Mouse (Mus musculus): Measurements from ENCODE around the gene Fam111a. TPM values are rescaled to one million over a fixed set of nuclear protein-coding genes. Genes with fewer than 3 reads are reported as not detected.

Fam111a gene
- polyA plus RNA-seq, 1 experiment from 2014 or later, result 24.5 TPM

- no peaks in the 10 kb centered on the region for H3K36me3 ChIP-seq (ENCODE audit: control insufficient read depth, insufficient read depth, low read length)
- no peaks in the 10 kb centered on the region for H3K27me3 ChIP-seq (ENCODE audit: control insufficient read depth, insufficient read depth, low read length)
- peak within 1 kb of the TSS; percentile 89 for H3K4me3 ChIP-seq (ENCODE audit: low read depth, low read length)
- peak within 1 kb of the TSS; percentile 97 for H3K27ac ChIP-seq (ENCODE audit: low read depth, low read length)
- peak; percentile 95 for DNase-seq (ENCODE audit: low spot score)
- H3K9me3 ChIP-seq (ENCODE audit: control insufficient read depth, low read length), result no peaks in the 10 kb centered on the region
- peaks cover 9% of the 10 kb centered on the region for H3K4me1 ChIP-seq (ENCODE audit: control insufficient read depth, insufficient read depth, low read length)
- H3K9ac ChIP-seq (ENCODE audit: low read length), result peak within 1 kb of the TSS; percentile 99
- ATAC-seq (ENCODE audit: insufficient read depth, low FRiP score, low TSS enrichment), result peak; percentile 91
- peak within 1 kb of the TSS; percentile 52 for H3K4me2 ChIP-seq (ENCODE audit: low read depth)
- WGBS, result under 1% methylated on average over 79 of the region's 80 CpGs
Observed at GRCm38 (mm10) chr19:12501370-12502347, 43.9 kb upstream of the Fam111a start, which contains the start of gene Dtx4. Dtx4 (minus strand) TSS chr19:12501454.

- ATAC-seq (ENCODE audit: insufficient read depth, low FRiP score, low TSS enrichment) (no peak), DNase-seq (ENCODE audit: low spot score) (no peak)
- H3K9ac ChIP-seq (ENCODE audit: low read length), result no peak overlapping the region
- peaks cover 9% of the 10 kb centered on the region for H3K4me1 ChIP-seq (ENCODE audit: control insufficient read depth, insufficient read depth, low read length)
- H3K36me3 ChIP-seq (ENCODE audit: control insufficient read depth, insufficient read depth, low read length), result no peaks in the 10 kb centered on the region
- WGBS, result 91% methylated on average over 7 of the region's 7 CpGs
- H3K9me3 ChIP-seq (ENCODE audit: control insufficient read depth, low read length), result no peaks in the 10 kb centered on the region
- no peak overlapping the region for H3K4me2 ChIP-seq (ENCODE audit: low read depth)
- H3K27me3 ChIP-seq (ENCODE audit: control insufficient read depth, insufficient read depth, low read length), result no peaks in the 10 kb centered on the region
- no peak overlapping the region for H3K4me3 ChIP-seq (ENCODE audit: low read depth, low read length)
- no peak overlapping the region for H3K27ac ChIP-seq (ENCODE audit: low read depth, low read length)
Observed at GRCm38 (mm10) chr19:12502756-12503155, 42.8 kb upstream of the Fam111a start.

- Histone ChIP-seq H3K4me2 (ENCODE audit: low read depth) (no peak overlapping the region), H3K27me3 (ENCODE audit: control insufficient read depth, insufficient read depth, low read length) (no peaks in the 10 kb centered on the region), H3K9ac (ENCODE audit: low read length) (no peak overlapping the region), H3K27ac (ENCODE audit: low read depth, low read length) (no peak overlapping the region), H3K4me3 (ENCODE audit: low read depth, low read length) (no peak overlapping the region), H3K9me3 (ENCODE audit: control insufficient read depth, low read length) (no peaks in the 10 kb centered on the region), H3K4me1 (ENCODE audit: control insufficient read depth, insufficient read depth, low read length) (no peaks in the 10 kb centered on the region), H3K36me3 (ENCODE audit: control insufficient read depth, insufficient read depth, low read length) (no peaks in the 10 kb centered on the region)
- no peak for DNase-seq (ENCODE audit: low spot score)
- no peak for ATAC-seq (ENCODE audit: insufficient read depth, low FRiP score, low TSS enrichment)
Observed at GRCm38 (mm10) chr19:12514621-12515020, 30.9 kb upstream of the Fam111a start.

- Histone ChIP-seq H3K9ac (ENCODE audit: low read length) (peak overlapping the region; percentile 75), H3K9me3 (ENCODE audit: control insufficient read depth, low read length) (no peaks in the 10 kb centered on the region), H3K27me3 (ENCODE audit: control insufficient read depth, insufficient read depth, low read length) (no peaks in the 10 kb centered on the region), H3K27ac (ENCODE audit: low read depth, low read length) (no peak overlapping the region), H3K36me3 (ENCODE audit: control insufficient read depth, insufficient read depth, low read length) (no peaks in the 10 kb centered on the region), H3K4me1 (ENCODE audit: control insufficient read depth, insufficient read depth, low read length) (no peaks in the 10 kb centered on the region), H3K4me2 (ENCODE audit: low read depth) (peak overlapping the region; percentile 65), H3K4me3 (ENCODE audit: low read depth, low read length) (peak overlapping the region; percentile 45)
- WGBS, result 2% methylated on average over 15 of the region's 16 CpGs
- DNase-seq (ENCODE audit: low spot score), result peak; percentile 72
- peak; percentile 88 for ATAC-seq (ENCODE audit: insufficient read depth, low FRiP score, low TSS enrichment)
Observed at GRCm38 (mm10) chr19:12517671-12518540, 27.6 kb upstream of the Fam111a start.

GRCm38 (mm10) chr19:12518541-12518890 lies 27.0 kb upstream of the Fam111a start:
- no peak for DNase-seq (ENCODE audit: low spot score)
- Histone ChIP-seq H3K9me3 (ENCODE audit: control insufficient read depth, low read length) (no peaks in the 10 kb centered on the region), H3K27ac (ENCODE audit: low read depth, low read length) (no peak overlapping the region), H3K27me3 (ENCODE audit: control insufficient read depth, insufficient read depth, low read length) (no peaks in the 10 kb centered on the region), H3K4me1 (ENCODE audit: control insufficient read depth, insufficient read depth, low read length) (no peaks in the 10 kb centered on the region), H3K9ac (ENCODE audit: low read length) (no peak overlapping the region), H3K36me3 (ENCODE audit: control insufficient read depth, insufficient read depth, low read length) (no peaks in the 10 kb centered on the region), H3K4me2 (ENCODE audit: low read depth) (peak overlapping the region; percentile 65; the same call in 1 of the 2 replicates), H3K4me3 (ENCODE audit: low read depth, low read length) (peak overlapping the region; percentile 45; the same call in 1 of the 2 replicates)
- ATAC-seq (ENCODE audit: insufficient read depth, low FRiP score, low TSS enrichment), result 0 out of 2 replicates have a peak, but pooled peaks have one; percentile 21

GRCm38 (mm10) chr19:12523377-12523776 lies 22.2 kb upstream of the Fam111a start:
- no peak overlapping the region for H3K27ac ChIP-seq (ENCODE audit: low read depth, low read length)
- DNase-seq (ENCODE audit: low spot score) (no peak), ATAC-seq (ENCODE audit: insufficient read depth, low FRiP score, low TSS enrichment) (no peak)
- no peak overlapping the region for H3K4me3 ChIP-seq (ENCODE audit: low read depth, low read length)
- 59% methylated on average over 4 of the region's 4 CpGs for WGBS
- H3K9ac ChIP-seq (ENCODE audit: low read length), result no peak overlapping the region
- no peaks in the 10 kb centered on the region for H3K4me1 ChIP-seq (ENCODE audit: control insufficient read depth, insufficient read depth, low read length)
- no peak overlapping the region for H3K4me2 ChIP-seq (ENCODE audit: low read depth)
- no peaks in the 10 kb centered on the region for H3K9me3 ChIP-seq (ENCODE audit: control insufficient read depth, low read length)
- H3K36me3 ChIP-seq (ENCODE audit: control insufficient read depth, insufficient read depth, low read length), result no peaks in the 10 kb centered on the region
- no peaks in the 10 kb centered on the region for H3K27me3 ChIP-seq (ENCODE audit: control insufficient read depth, insufficient read depth, low read length)

GRCm38 (mm10) chr19:12537168-12537567 lies 8.4 kb upstream of the Fam111a start:
- Histone ChIP-seq H3K9ac (ENCODE audit: low read length) (no peak overlapping the region), H3K27me3 (ENCODE audit: control insufficient read depth, insufficient read depth, low read length) (no peaks in the 10 kb centered on the region), H3K9me3 (ENCODE audit: control insufficient read depth, low read length) (no peaks in the 10 kb centered on the region), H3K4me1 (ENCODE audit: control insufficient read depth, insufficient read depth, low read length) (no peaks in the 10 kb centered on the region), H3K27ac (ENCODE audit: low read depth, low read length) (no peak overlapping the region), H3K4me3 (ENCODE audit: low read depth, low read length) (no peak overlapping the region), H3K4me2 (ENCODE audit: low read depth) (no peak overlapping the region), H3K36me3 (ENCODE audit: control insufficient read depth, insufficient read depth, low read length) (no peaks in the 10 kb centered on the region)
- ATAC-seq (ENCODE audit: insufficient read depth, low FRiP score, low TSS enrichment) (no peak), DNase-seq (ENCODE audit: low spot score) (no peak)

GRCm38 (mm10) chr19:12539975-12540374 lies 5.6 kb upstream of the Fam111a start:
- Histone ChIP-seq H3K9ac (ENCODE audit: low read length) (no peak overlapping the region), H3K27ac (ENCODE audit: low read depth, low read length) (no peak overlapping the region), H3K4me3 (ENCODE audit: low read depth, low read length) (no peak overlapping the region), H3K27me3 (ENCODE audit: control insufficient read depth, insufficient read depth, low read length) (no peaks in the 10 kb centered on the region), H3K4me2 (ENCODE audit: low read depth) (no peak overlapping the region), H3K9me3 (ENCODE audit: control insufficient read depth, low read length) (no peaks in the 10 kb centered on the region), H3K4me1 (ENCODE audit: control insufficient read depth, insufficient read depth, low read length) (no peaks in the 10 kb centered on the region), H3K36me3 (ENCODE audit: control insufficient read depth, insufficient read depth, low read length) (no peaks in the 10 kb centered on the region)
- 94% methylated on average over 1 of the region's 1 CpGs for WGBS
- DNase-seq (ENCODE audit: low spot score), result no peak
- ATAC-seq (ENCODE audit: insufficient read depth, low FRiP score, low TSS enrichment), result no peak

Data from neural tube, embryonic 11.5 days (tissue).